Mouse (Mus musculus): ENCODE results near the gene Zcchc2. TPM values are rescaled to one million over a fixed set of nuclear protein-coding genes. Genes with fewer than 3 reads are reported as not detected.

The Zcchc2 gene
- polyA plus RNA-seq, 2 experiments from 2014 or later, result 7.3 to 8.8 TPM

GRCm38 (mm10) chr1:106073166-106073565 is 83.0 kb downstream of the Zcchc2 start:
- ATAC-seq, result no peak

- no peak for ATAC-seq
Measured at GRCm38 (mm10) chr1:106074141-106074540, 83.9 kb downstream of the Zcchc2 start.

- ATAC-seq, result no peak
Measured at GRCm38 (mm10) chr1:106074656-106075055, 84.5 kb downstream of the Zcchc2 start.

GRCm38 (mm10) chr1:106076641-106077040 is 86.4 kb downstream of the Zcchc2 start:
- no peak for ATAC-seq

- ATAC-seq, result no peak
Measured at GRCm38 (mm10) chr1:106077166-106077565, 87.0 kb downstream of the Zcchc2 start.

Other genes starting within 250 kb of the Zcchc2 start
- under 1 TPM in 1 of 2 experiments, not detected in 1; 0.15 TPM for gene Tnfrsf11a, start 209.7 kb upstream of the Zcchc2 start, polyA plus RNA-seq (2017; shearing (Covaris generic))
- gene Phlpp1, start 181.3 kb downstream of the Zcchc2 start, polyA plus RNA-seq (2017; shearing (Covaris generic)), result 10 to 100 TPM in 1 of 2 experiments, 1 to 10 TPM in 1; 8.7 to 11.8 TPM